Mouse (Mus musculus) embryonic fibroblast, embryonic 13.5 days (primary cell): ENCODE results near the gene Tmx1. TPM values are rescaled to one million over a fixed set of nuclear protein-coding genes. Genes with fewer than 3 reads are reported as not detected.

ENCODE experiments used
- H3K27ac ChIP-seq: 2 replicates; pipeline ENCODE4 v1.5.1; 2012; ENCODE audit warnings: low read length, control low read depth, inconsistent platforms; ENCODE audit not compliant: insufficient read depth
- H3K4me1 ChIP-seq: 2 replicates; pipeline ENCODE4 v1.6.1; 2011; ENCODE audit warnings: low read length; ENCODE audit not compliant: control insufficient read depth, insufficient read depth
- H3K4me3 ChIP-seq: 2 replicates; pipeline ENCODE4 v1.5.1; 2011; ENCODE audit warnings: mild to moderate bottlenecking, control low read depth, low read length; ENCODE audit not compliant: insufficient read depth
- CTCF ChIP-seq: IDR thresholded peaks from 2 replicates; pipeline ENCODE4 v1.5.1; 2011; ENCODE audit warnings: mild to moderate bottlenecking, control low read depth, low read length, moderate library complexity, borderline replicate concordance; ENCODE audit not compliant: insufficient read depth
- POLR2A ChIP-seq: IDR thresholded peaks from 2 replicates; pipeline ENCODE4 v1.6.1; 2011; ENCODE audit warnings: low read depth, mild to moderate bottlenecking, control low read depth, low read length, moderate library complexity
- polyA plus RNA-seq: library from polyadenylated mRNA; stranded (reverse); fragments of >200 nt; gene quantifications from 2 replicates; pipeline ENCODE4 v1.2.4, GENCODE M21; 2011; ENCODE audit warnings: low read depth; ENCODE audit not compliant: missing spikeins, insufficient read length

The Tmx1 gene
- 89.2 and 95.7 TPM in 2 replicates for polyA plus RNA-seq

DNA sequence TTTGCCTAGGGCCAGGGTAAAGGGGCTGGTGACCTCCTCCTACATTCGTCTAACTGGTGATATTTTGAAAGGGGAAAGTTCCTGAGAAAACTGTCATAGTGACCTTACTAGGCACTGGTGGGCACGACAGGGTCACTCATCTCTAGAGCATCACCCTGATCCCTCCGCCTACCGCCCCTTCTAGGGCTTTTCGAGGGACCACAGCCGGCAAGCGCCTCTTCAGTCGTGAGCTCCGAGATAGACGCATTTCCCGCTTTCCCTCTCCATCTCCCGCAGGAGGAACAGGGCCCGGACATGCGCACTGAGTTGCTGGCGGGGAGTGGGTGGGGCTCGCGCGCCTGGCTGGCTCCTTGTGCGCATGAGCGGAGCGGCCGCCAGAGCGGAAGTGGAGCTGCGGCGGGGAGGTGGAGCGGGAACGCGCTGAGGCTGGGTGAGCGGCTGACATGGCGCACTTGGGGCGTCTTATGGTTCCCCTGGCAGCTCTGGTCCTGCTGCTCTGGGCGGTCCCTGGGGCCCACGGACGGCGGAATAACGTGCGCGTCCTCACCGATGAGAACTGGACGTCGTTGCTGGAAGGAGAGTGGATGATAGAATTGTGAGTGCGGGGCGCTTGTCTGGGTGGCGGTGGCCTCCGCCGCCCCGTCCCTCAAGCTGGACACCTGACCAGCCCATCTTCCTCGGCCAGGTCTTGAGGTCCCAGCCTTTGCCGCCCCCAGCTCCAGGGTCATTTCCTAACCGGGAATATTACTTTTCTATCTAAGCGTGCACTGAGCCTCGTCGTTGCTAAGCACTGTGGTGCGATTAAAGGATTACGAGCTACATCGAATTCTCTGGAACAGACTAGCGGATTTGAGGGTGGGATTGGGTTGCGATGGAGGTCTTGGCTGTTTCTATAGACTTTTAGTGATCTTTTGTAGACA, at the start of gene Tmx1:
Gene Tmx1, plus strand, starts transcription at position 370 of the 920 bp plus-strand sequence.
- H3K4me3 ChIP-seq, result peak within 1 kb of the TSS; percentile 94
- H3K27ac ChIP-seq, result peak within 1 kb of the TSS; percentile 28
- H3K4me1 ChIP-seq, result peaks cover 2% of the 10 kb centered on the region; the same call in 1 of the 2 replicates
- peak; percentile 98 for TF ChIP-seq POLR2A
- TF ChIP-seq CTCF, result no peak

DNA sequence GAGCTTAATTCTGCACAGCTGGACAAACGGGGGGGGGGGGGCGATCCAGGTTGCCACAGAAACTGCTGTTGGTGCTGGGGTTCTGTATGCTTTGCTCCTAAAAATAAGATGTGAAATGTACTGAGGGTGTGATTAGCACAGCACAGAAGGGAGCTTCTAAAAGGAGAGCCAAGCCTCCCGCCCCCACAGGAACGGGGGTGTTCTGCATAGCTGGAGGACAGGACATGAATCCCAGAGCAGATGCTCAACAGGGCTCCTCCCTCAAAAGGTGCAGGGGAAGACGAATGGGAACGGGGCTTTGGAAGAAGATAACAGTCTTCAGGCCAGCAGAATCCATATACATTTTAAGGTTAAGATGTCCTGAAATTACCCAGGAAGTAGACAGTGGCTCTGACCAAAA, 48.6 kb upstream of the Tmx1 start:
- Histone ChIP-seq H3K4me1 (no peaks in the 10 kb centered on the region), H3K27ac (no peak overlapping the region), H3K4me3 (no peak overlapping the region)
- TF ChIP-seq CTCF, result no peak
- no peak for TF ChIP-seq POLR2A

DNA sequence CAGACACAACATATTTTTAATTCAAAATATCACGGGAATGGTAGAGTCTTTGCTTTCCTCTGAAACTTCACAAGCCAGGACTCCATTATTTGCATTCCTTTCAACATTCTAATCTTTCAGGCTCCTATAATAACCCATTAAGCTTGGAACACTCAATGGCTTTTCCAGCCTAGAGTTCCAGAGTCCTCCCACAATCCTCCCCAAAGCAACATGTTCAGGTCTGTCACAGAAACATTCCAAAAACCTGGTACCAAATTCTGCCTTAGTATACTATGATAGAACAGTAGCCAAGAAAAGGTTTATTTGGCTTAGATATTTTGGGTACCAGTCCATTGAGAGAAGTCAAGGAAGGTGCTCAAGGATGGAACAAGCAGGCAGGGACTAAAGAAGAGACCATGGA, 44.5 kb upstream of the Tmx1 start:
- TF ChIP-seq CTCF (no peak), POLR2A (no peak)
- no peak overlapping the region for H3K4me3 ChIP-seq
- peak overlapping the region; percentile 52; the same call in 1 of the 2 replicates for H3K27ac ChIP-seq
- H3K4me1 ChIP-seq, result no peaks in the 10 kb centered on the region

DNA sequence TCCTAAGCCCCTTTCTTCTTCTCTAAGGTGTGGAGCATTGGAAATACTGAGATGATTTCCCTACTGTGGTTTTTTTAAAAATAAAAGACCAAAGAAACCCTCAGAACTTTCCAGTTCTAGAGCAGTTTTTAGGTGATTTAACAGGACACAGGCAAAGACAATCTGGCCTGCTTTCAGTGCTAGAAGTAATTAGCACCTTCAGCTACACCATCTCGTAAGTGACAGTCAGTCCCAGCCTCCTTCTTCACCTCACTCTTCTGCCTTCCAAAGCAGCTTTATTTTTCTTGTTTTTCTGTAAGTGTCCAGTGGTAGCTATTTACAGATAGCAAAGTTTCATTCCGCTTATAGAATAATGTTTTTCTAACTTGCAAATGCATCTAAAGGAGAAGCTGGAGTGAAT, 43.3 kb upstream of the Tmx1 start:
- Histone ChIP-seq H3K4me3 (no peak overlapping the region), H3K4me1 (no peaks in the 10 kb centered on the region), H3K27ac (no peak overlapping the region)
- TF ChIP-seq POLR2A (no peak), CTCF (no peak)

DNA sequence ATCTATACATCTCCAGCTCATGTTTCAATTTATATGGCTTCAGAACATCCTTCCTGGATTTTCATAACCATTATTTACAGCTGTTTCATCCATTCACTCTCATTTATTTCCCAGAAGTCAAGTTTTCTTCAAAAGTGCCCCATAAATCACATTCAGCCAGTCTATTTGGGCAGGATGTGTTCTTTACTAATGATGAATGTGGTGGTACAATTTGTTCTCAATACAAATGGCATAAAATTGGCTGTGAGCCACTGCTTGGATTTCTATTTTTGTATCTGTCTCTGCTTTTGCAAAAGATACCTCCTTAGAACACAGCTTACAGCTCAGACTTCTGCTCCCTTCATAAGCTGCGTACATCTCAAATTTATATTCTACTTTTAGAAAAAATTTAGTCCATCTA, 32.7 kb upstream of the Tmx1 start:
- no peak overlapping the region for H3K4me3 ChIP-seq
- H3K4me1 ChIP-seq, result no peaks in the 10 kb centered on the region
- TF ChIP-seq CTCF (no peak), POLR2A (no peak)
- H3K27ac ChIP-seq, result no peak overlapping the region

DNA sequence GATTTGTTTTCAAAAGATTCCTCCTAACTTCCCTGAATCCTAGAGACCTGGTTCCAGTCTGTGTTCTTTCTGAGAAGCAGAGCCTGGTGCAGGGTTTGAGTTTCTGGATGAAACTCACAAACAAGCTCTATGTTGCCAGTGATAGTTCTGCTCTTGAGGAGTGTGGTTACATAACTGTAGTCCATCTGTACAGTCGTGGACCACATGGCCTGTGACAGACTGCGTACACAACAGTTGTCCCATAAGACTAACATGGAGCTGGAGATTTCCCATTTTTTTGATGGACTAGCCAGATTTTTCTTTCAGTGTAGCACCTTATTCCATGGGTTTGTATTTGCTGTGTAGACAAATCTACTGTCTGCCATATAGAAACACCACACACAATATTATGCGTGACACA, 31.9 kb upstream of the Tmx1 start:
- no peak for TF ChIP-seq POLR2A
- TF ChIP-seq CTCF, result no peak
- H3K4me1 ChIP-seq, result no peaks in the 10 kb centered on the region

DNA sequence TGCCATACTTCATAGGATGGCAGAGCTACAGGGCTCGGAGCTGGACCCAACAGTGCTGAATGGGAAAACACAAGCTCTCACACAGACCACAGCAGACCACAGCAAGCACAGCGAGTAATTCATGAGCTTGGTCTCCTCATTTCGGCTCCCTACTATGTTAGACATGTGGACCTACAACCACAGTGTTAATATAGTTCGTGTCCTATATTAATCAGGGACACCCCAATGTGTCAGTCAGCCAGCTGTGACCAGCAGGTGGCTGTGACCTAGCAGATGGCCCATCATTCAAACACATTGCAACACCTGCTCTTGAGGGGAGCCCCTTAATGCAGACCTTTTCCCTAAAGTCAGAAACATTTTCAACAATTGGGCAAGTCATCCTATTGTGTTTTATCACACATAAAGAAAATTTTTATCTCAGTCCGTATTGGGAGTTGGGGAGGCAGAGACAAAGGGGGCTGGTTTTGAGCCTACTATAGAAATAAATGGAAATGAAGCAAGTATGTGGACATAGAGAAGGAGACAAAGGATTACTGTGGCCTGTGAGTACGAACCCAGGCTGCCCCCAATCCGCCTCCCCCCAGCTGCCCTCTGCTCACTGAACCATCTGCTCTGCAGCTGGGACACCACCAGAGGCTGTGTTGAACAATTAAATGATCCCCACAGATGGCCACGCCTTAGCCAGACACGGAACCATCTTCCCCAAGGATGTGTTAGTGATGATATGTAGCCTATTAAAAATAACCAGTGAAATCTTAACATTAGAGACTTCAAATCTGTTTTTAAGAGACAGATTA, 30.4 kb upstream of the Tmx1 start:
- Histone ChIP-seq H3K27ac (no peak overlapping the region), H3K4me3 (no peak overlapping the region), H3K4me1 (no peaks in the 10 kb centered on the region)
- TF ChIP-seq POLR2A (no peak), CTCF (no peak)

More for the DNA sequence above, 31.9 kb upstream of the Tmx1 start:
- Histone ChIP-seq H3K27ac (no peak overlapping the region), H3K4me3 (no peak overlapping the region)

DNA sequence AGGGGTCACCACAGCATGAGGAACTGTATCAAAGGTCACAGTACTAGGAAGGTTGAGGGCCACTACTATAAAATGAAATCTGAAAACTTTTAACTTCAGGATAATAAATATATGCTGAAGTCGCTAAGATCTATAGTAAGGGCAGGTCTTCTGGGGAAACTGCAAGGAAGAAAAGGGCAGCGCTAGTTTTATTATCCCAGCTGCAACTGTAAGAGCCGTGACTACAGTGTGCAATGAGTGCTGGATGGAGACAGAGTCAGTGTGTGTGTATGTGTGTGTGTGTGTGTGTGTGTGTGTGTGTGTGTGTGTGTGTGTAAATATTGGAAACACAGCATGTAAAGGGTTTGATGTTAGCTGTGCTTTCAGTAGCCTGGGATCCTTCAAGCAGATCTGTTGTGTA, 25.0 kb upstream of the Tmx1 start:
- no peak overlapping the region for H3K4me3 ChIP-seq
- no peak overlapping the region for H3K27ac ChIP-seq
- no peaks in the 10 kb centered on the region for H3K4me1 ChIP-seq
- no peak for TF ChIP-seq CTCF
- no peak for TF ChIP-seq POLR2A

DNA sequence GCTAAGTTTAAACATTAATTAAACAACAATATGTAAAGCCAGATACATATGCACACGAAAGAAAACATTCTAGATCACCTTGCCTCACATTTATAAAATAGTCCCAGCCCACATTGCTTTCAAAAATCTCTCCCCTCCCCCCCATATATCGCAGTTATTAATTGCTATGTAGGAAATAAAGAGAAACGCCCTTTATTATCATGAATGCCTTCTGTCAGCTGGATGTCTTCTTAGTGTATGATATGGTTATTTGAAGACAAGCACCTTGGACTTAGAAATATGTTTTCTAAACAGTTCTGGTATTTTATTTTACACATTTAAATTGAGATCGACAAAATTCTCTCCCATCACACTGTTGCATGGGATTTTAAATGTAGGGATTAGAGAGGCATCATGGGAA, 23.3 kb upstream of the Tmx1 start:
- Histone ChIP-seq H3K4me1 (no peaks in the 10 kb centered on the region), H3K4me3 (no peak overlapping the region), H3K27ac (no peak overlapping the region)
- TF ChIP-seq CTCF, result no peak
- no peak for TF ChIP-seq POLR2A
